Mouse (Mus musculus): ENCODE data around the gene Sprr2f. TPM values are rescaled to one million over a fixed set of nuclear protein-coding genes. Genes with fewer than 3 reads are reported as not detected.

Sprr2f gene
- polyA plus RNA-seq, 1 experiment from 2014 or later = not detected

DNA sequence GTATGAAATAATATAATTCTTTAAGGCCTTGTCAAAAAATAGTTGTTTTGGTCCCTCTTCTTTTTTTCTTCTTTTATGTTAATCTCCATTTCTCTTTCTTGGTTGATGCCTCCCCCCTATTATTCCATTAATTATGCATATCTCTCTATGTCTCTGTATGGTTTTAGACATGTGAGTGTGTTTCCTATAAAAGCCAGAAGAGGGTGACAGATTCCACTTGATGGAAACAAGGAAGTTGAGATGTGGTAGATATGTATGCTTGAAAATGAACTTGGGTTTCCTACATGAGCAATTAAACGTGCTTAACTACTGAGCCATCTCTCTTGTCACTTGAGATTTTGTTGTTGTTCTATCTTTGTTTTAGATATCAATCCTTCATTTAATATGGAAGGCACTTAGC lies 29.3 kb downstream of the Sprr2f start:
- no peak overlapping the region for H3K9ac ChIP-seq (ENCODE audit: low read depth, low read length)
- H3K27me3 ChIP-seq (ENCODE audit: control insufficient read depth, insufficient read depth, low read depth, low read length) = no peaks in the 10 kb centered on the region
- H3K4me1 ChIP-seq (ENCODE audit: control insufficient read depth, low read depth, low read length) = no peaks in the 10 kb centered on the region
- H3K36me3 ChIP-seq (ENCODE audit: control insufficient read depth, insufficient read depth) = no peaks in the 10 kb centered on the region
- WGBS (ENCODE audit: insufficient replicate concordance) = 19% methylated on average over 1 of the region's 1 CpGs
- no peak overlapping the region for H3K27ac ChIP-seq (ENCODE audit: low read length)
- no peak overlapping the region for H3K4me3 ChIP-seq (ENCODE audit: low read depth, low read length)
- H3K9me3 ChIP-seq (replicated peaks; ENCODE audit: control insufficient read depth, low read length) = no peaks in the 10 kb centered on the region
- no peak overlapping the region for H3K4me2 ChIP-seq (ENCODE audit: low read depth, low read length)
- no peak for ATAC-seq (ENCODE audit: low read depth)

DNA sequence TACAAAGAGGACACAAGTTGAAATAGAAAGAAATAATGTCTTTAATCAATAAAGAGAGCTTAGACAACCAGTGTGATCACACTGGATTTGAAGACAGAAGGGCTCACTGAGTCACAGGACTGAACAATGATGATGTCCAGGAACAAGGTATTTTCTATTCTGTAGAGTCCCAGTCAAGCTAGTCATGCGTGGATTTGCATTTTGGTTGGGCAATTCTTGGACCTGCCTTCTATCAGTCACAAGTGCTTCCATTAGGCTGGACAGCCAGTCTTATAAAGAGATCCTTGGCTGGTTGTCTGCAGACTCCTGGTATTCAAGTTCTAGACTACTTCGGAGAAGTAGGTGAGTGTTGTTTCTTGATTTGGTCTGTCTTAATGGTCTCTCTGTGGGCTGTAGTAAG lies 42.7 kb downstream of the Sprr2f start, which contains the start of gene Sprr2i:
Gene Sprr2i, plus strand, starts transcription at position 301 of the 400 bp plus-strand sequence.
- Histone ChIP-seq H3K36me3 (ENCODE audit: control insufficient read depth, insufficient read depth) (no peaks in the 10 kb centered on the region), H3K27ac (ENCODE audit: low read length) (no peak within 1 kb of the TSS), H3K27me3 (ENCODE audit: control insufficient read depth, insufficient read depth, low read depth, low read length) (no peaks in the 10 kb centered on the region), H3K9me3 (replicated peaks; ENCODE audit: control insufficient read depth, low read length) (no peaks in the 10 kb centered on the region), H3K9ac (ENCODE audit: low read depth, low read length) (no peak within 1 kb of the TSS), H3K4me1 (ENCODE audit: control insufficient read depth, low read depth, low read length) (no peaks in the 10 kb centered on the region), H3K4me3 (ENCODE audit: low read depth, low read length) (no peak within 1 kb of the TSS), H3K4me2 (ENCODE audit: low read depth, low read length) (no peak within 1 kb of the TSS)
- WGBS (ENCODE audit: insufficient replicate concordance) = 66% methylated on average over 2 of the region's 2 CpGs
- ATAC-seq (ENCODE audit: low read depth) = no peak

Other genes with a start within 250 kb of the Sprr2f start
- gene Prr9, start 241.2 kb upstream of the Sprr2f start, polyA plus RNA-seq (2015; fragmentation: Nextera tagmentation; extraction: Ambion mirVana) = not detected in 2 replicates
- not detected in 2 replicates for gene Lelp1, start 222.4 kb upstream of the Sprr2f start, polyA plus RNA-seq (2015; fragmentation: Nextera tagmentation; extraction: Ambion mirVana)
- 0.04 TPM in 1 of 2 replicates, not detected in the other for gene Sprr2a1, start 149.4 kb upstream of the Sprr2f start, polyA plus RNA-seq (2015; fragmentation: Nextera tagmentation; extraction: Ambion mirVana)
- 0.08 and 2.0 TPM in 2 replicates for gene Sprr2a2, start 149.3 kb upstream of the Sprr2f start, polyA plus RNA-seq (2015; fragmentation: Nextera tagmentation; extraction: Ambion mirVana)
- gene Sprr2a3, start 79.8 kb upstream of the Sprr2f start, polyA plus RNA-seq (2015; fragmentation: Nextera tagmentation; extraction: Ambion mirVana) = 0.32 TPM in 1 of 2 replicates, not detected in the other
- 0.11 TPM in 1 of 2 replicates, not detected in the other for gene Sprr2b, start 48.6 kb upstream of the Sprr2f start, polyA plus RNA-seq (2015; fragmentation: Nextera tagmentation; extraction: Ambion mirVana)
- gene Sprr2d, start 26.0 kb upstream of the Sprr2f start, polyA plus RNA-seq (2015; fragmentation: Nextera tagmentation; extraction: Ambion mirVana) = not detected in 2 replicates
- gene Sprr2e, start 13.0 kb upstream of the Sprr2f start, polyA plus RNA-seq (2015; fragmentation: Nextera tagmentation; extraction: Ambion mirVana) = not detected in 2 replicates
- not detected in 2 replicates for gene Sprr2h, start 20.5 kb downstream of the Sprr2f start, polyA plus RNA-seq (2015; fragmentation: Nextera tagmentation; extraction: Ambion mirVana)
- not detected in 2 replicates for gene Sprr2i, start 42.8 kb downstream of the Sprr2f start, polyA plus RNA-seq (2015; fragmentation: Nextera tagmentation; extraction: Ambion mirVana)
- gene Sprr2j-ps, start 52.9 kb downstream of the Sprr2f start, polyA plus RNA-seq (2015; fragmentation: Nextera tagmentation; extraction: Ambion mirVana) = not detected in 2 replicates
- 3.5 and 4.3 TPM in 2 replicates for gene Gm9774, start 64.2 kb downstream of the Sprr2f start, polyA plus RNA-seq (2015; fragmentation: Nextera tagmentation; extraction: Ambion mirVana)
- gene Sprr2k, start 67.4 kb downstream of the Sprr2f start, polyA plus RNA-seq (2015; fragmentation: Nextera tagmentation; extraction: Ambion mirVana) = not detected in 2 replicates
- not detected in 2 replicates for gene Sprr1b, start 73.6 kb downstream of the Sprr2f start, polyA plus RNA-seq (2015; fragmentation: Nextera tagmentation; extraction: Ambion mirVana)
- not detected in 2 replicates for gene Sprr3, start 93.5 kb downstream of the Sprr2f start, polyA plus RNA-seq (2015; fragmentation: Nextera tagmentation; extraction: Ambion mirVana)
- gene Sprr1a, start 120.7 kb downstream of the Sprr2f start, polyA plus RNA-seq (2015; fragmentation: Nextera tagmentation; extraction: Ambion mirVana) = 0.15 TPM in 1 of 2 replicates, not detected in the other
- gene Sprr4, start 135.3 kb downstream of the Sprr2f start, polyA plus RNA-seq (2015; fragmentation: Nextera tagmentation; extraction: Ambion mirVana) = not detected in 2 replicates
- gene 2310046K23Rik, start 169.3 kb downstream of the Sprr2f start, polyA plus RNA-seq (2015; fragmentation: Nextera tagmentation; extraction: Ambion mirVana) = not detected in 2 replicates
- gene Ivl, start 208.5 kb downstream of the Sprr2f start, polyA plus RNA-seq (2015; fragmentation: Nextera tagmentation; extraction: Ambion mirVana) = not detected in 2 replicates
- 0.13 and 0.24 TPM in 2 replicates for gene Smcp, start 223.8 kb downstream of the Sprr2f start, polyA plus RNA-seq (2015; fragmentation: Nextera tagmentation; extraction: Ambion mirVana)
- not detected in 2 replicates for gene 2210017I01Rik, start 242.3 kb downstream of the Sprr2f start, polyA plus RNA-seq (2015; fragmentation: Nextera tagmentation; extraction: Ambion mirVana)